Mouse (Mus musculus) neutrophil, adult 5-6 weeks (primary cell): ENCODE data around the gene Me3. TPM values are rescaled to one million over a fixed set of nuclear protein-coding genes. Genes with fewer than 3 reads are reported as not detected.

Experiments used
- ATAC-seq: fragments of 151-379, 151-347 bp; 2 replicates; pipeline ENCODE4 v1.8.0; 2017; ENCODE audit warnings: mild to moderate bottlenecking, moderate TSS enrichment; ENCODE audit not compliant: insufficient number of reproducible peaks, poor library complexity, low FRiP score, severe bottlenecking; ENCODE audit errors: extremely low read depth
- total RNA-seq: library from RNA; stranded (forward); fragments of 200-1000 nt; gene quantifications from 2 replicates; pipeline ENCODE4 v1.2.3, GENCODE M21; 2017

Gene Me3
- not detected in 2 replicates for total RNA-seq

GRCm38 (mm10) chr7:89632342-89633251, at the start of gene Me3:
Me3 (plus strand) TSS chr7:89632392.
- ATAC-seq, result no peak

- no peak for ATAC-seq
These were observed 42.2 kb upstream of the Me3 start for GRCm38 (mm10) chr7:89590039-89590438.

GRCm38 (mm10) chr7:89590542-89591251, 41.5 kb upstream of the Me3 start:
- ATAC-seq, result no peak

GRCm38 (mm10) chr7:89595813-89596212, 36.4 kb upstream of the Me3 start:
- ATAC-seq, result no peak

- no peak for ATAC-seq
These were observed 26.3 kb upstream of the Me3 start for GRCm38 (mm10) chr7:89605589-89606536.

- ATAC-seq, result no peak
These were observed 24.9 kb upstream of the Me3 start for GRCm38 (mm10) chr7:89607329-89607728.

GRCm38 (mm10) chr7:89611236-89611635, 21.0 kb upstream of the Me3 start:
- no peak for ATAC-seq

- ATAC-seq, result no peak
These were observed 16.0 kb upstream of the Me3 start for GRCm38 (mm10) chr7:89616235-89616634.

GRCm38 (mm10) chr7:89623331-89623730, 8.9 kb upstream of the Me3 start:
- no peak for ATAC-seq

- no peak for ATAC-seq
These were observed 4.8 kb upstream of the Me3 start for GRCm38 (mm10) chr7:89627393-89627792.

- ATAC-seq, result no peak
These were observed 4.2 kb upstream of the Me3 start for GRCm38 (mm10) chr7:89628006-89628405.

GRCm38 (mm10) chr7:89629006-89629405, 3.2 kb upstream of the Me3 start:
- no peak for ATAC-seq

- no peak for ATAC-seq
These were observed 2.3 kb upstream of the Me3 start for GRCm38 (mm10) chr7:89629914-89630313.

GRCm38 (mm10) chr7:89630796-89631195, 1.4 kb upstream of the Me3 start:
- no peak for ATAC-seq

GRCm38 (mm10) chr7:89640533-89640932, 8.3 kb downstream of the Me3 start:
- no peak for ATAC-seq

- no peak for ATAC-seq
These were observed 8.9 kb downstream of the Me3 start for GRCm38 (mm10) chr7:89640944-89641661.

GRCm38 (mm10) chr7:89645015-89645414, 12.8 kb downstream of the Me3 start:
- ATAC-seq, result no peak

GRCm38 (mm10) chr7:89647864-89648263, 15.7 kb downstream of the Me3 start:
- no peak for ATAC-seq
